Mouse (Mus musculus) small intestine, adult 2 months (tissue): ENCODE measurements around the gene Actn2.

Experiments used
- CTCF ChIP-seq: fragments of 200-500 bp; IDR thresholded peaks from 2 replicates; pipeline ENCODE4 v1.5.1; 2012; ENCODE audit warnings: low read depth, mild to moderate bottlenecking, control low read depth, inconsistent platforms, low read length, moderate library complexity, mixed read lengths; ENCODE audit not compliant: insufficient replicate concordance, insufficient read length; ENCODE audit errors: extremely low read depth
- POLR2A ChIP-seq: fragments of 200-500 bp; IDR thresholded peaks from 2 replicates; pipeline ENCODE4 v1.6.1; 2012; ENCODE audit warnings: low read depth, mild to moderate bottlenecking, control low read depth, inconsistent platforms, low read length, moderate library complexity

- TF ChIP-seq POLR2A (no peak), CTCF (no peak)
These were observed 45.7 kb upstream of the Actn2 start for GRCm38 (mm10) chr13:12386286-12386685.
